Mouse (Mus musculus) Muller cell, postnatal 12 days (primary cell): Measurements from ENCODE around the gene Abcf1.
"Not testable (repeated sequence)": the region's sequence is repeated elsewhere in the genome, so short reads cannot be mapped to it uniquely, and the experiment has no call there.

Experiments
- DNase-seq: peaks from one replicate; pipeline ENCODE4 v3.0.0-alpha.2; 2015; ENCODE audit errors: inconsistent ontology term

Abcf1 gene

DNA sequence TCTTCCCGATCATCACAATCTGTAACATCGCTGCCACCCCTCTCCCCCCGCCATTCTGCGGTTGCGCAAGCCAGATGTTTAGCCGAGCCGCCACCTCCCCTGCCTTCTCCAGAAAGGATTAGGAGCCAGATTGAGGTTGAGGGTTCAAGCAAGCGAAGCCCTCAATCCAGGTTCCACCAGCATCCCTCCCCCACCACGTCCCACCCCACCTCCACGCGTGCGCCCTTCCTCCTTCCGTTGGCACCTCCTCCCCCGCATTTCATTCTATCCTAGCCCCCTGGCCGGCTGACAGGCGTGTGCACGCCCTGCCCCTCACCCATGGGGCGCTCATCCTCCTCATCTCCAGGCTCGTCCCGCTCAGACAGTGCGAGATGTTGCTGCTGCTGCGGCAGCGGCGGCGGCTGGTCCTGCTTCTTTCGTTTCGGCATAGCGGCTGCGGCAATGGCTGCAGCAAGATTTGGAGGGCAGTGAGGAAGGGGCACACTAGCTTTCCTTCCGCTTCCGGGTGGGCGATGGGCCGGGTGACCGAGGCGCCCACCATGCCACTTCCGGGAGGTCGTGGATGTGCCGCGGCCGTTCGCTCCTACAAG, 9.3 kb upstream of the Abcf1 start:
- DNase-seq, result no peak

DNA sequence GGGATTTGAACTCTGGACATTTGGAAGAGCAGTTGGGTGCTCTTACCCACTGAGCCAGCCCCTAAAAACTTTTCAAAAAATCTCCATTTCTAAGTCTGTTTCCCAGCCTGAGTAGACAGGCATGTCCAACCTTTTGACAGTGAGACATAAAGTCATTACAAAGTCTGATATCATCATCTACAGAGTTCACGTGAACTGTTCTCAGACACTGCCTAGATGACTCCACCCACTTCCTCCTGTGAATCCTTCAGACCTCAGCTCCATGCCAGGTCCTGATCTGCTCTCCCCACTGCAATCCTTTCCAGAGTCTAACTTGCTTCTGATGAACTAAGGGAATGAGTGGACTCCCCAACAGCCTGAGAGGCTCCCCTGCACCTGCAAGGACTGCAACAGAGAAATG, 2.6 kb upstream of the Abcf1 start:
- DNase-seq, result no peak

- DNase-seq, result no peak
Observed at GRCm38 (mm10) chr17:35967621-35968020, 1.9 kb downstream of the Abcf1 start.

DNA sequence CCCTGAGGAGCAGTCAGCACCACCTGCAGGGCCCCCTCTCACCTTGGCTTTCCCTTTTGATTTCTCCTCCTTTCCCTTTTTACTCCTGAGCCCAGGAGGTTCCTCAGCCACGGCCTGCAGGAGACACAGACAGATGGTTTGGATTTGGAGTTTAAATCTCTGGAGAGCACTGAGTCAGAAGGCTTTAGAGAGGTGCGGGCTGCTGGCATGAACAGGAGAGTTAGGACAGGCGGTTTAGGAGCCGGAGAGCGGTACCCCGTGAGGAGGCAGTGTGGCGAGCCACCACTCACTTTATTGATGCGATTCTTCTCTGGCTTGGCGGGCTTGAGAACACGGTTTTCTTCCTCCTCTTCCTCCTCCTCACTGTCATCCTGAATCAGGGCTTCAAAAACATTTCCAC, 6.3 kb downstream of the Abcf1 start:
- DNase-seq, result no peak

DNA sequence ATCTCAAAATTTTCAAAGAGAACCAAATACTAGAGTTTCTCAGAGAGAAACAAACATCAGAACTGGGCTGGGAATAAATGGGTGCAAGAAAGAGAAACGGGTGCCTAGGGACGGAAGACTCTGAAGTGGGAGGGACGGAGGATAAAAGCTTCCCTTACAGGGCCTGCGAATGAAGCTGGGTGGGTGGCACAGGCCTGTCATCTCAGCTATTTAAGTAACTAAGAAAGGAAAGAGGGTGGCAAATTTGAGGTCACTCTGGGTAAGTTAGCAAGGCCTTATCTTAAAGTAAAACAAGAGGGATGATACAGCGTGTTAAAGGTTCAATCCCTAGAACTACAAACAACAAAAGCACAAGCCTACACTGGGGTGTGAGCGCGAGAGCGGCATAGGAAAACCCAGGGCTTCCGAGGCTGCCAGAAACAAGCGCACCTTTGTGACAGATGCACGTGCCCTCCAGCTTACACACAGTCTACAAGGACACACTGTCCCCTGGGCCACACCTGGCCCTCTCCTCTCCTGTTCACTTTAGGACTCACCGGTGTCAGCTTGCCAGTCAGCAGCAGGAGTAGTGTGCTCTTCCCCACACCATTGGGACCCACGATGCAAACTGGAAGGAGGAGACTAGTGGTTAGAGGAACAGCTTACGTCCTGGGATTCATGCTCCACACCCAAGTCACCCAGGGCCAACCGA, 10.9 kb downstream of the Abcf1 start:
- DNase-seq, result no peak

DNA sequence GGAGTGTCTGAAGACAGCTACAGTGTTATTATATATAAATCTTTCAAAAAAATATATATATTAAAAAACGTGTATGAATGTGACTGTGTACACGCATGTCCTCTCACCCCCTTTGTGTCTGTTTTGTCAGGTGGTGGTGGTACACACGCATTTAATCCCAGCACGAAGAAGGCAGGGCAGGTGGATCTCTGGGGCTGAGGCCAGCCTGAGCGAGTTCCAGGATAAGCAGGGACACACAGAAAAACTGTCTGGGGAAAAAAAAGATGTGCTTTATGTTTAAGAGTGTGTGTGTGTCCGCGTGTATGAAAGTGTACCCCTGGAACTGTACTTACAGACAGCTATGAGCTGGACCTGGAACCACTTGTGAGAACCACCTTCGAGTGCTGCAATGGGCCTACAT, 14.9 kb downstream of the Abcf1 start:
- DNase-seq, result no peak

GRCm38 (mm10) chr17:35952559-35952958, 17.0 kb downstream of the Abcf1 start:
- not testable (repeated sequence) for DNase-seq

- not testable (repeated sequence) for DNase-seq
Observed at GRCm38 (mm10) chr17:35950946-35951345, 18.6 kb downstream of the Abcf1 start.

GRCm38 (mm10) chr17:35939941-35940340, 29.6 kb downstream of the Abcf1 start:
- DNase-seq, result no peak

DNA sequence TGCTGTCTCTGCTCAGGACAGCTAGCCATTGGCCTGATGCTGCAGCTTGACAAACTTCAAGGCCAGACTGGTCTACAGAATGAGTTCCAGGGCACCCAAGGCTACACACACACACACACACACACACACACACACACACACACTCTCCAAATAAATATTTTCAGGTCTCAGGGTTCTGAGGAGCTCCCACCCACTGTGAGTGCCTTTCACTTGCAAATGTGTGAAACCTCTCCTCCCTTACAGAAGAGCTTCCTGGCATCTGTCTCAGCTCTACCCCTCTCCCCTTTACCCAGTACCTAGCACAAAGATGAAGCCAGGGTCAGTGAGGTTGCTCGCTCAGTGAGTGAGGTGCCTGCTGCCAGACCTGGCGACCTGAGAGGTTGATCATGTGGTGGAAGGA, 30.5 kb downstream of the Abcf1 start:
- no peak for DNase-seq

DNA sequence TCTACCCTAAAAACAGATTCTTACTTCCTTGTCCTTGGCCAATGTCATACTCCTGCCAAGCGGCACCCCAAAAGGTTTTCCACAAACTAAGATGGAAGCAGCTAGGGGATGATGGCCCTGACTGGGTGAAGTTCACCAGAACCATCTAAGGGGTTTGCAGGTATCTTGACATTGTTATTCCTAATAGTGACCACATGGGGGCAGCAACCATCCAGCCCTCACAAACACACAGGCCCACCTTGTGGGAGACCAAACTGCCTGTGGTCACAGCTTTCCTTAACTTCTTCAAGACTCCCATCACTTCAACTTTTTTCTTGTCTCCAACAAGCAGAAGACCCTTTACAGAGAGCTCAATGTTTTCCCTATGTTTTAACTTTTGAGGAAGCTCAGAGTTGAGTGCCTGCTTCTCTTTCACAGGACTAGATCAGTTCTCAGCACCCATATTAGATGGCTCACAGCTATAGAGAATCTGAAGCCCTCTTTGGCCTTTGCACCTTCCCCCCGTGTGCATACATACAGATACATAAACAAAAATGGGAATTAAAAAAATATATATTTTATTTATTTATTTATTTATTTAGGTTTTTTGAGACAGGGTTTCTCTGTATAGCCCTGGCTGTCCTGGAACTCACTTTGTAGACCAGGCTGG, 31.7 kb downstream of the Abcf1 start:
- DNase-seq, result peak; percentile 41

DNA sequence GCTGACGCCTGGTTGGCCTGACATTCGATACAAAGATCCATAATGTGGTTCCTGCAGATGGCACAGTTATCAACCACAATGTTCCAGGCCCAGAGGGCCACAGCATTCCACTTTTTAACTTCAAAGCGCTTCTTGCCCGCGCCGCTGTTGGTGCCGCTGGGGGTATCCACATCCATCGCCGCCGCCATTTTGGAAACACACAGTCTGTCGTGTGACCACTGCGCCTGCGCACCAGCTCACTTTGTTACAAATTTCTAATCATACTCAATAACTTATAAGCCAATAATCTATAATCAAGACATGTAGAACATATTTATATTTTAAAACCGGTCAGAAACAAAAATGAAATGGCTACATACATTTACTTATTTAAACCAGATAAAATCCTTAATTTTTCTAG, 33.8 kb downstream of the Abcf1 start:
- DNase-seq, result not testable (repeated sequence)

DNA sequence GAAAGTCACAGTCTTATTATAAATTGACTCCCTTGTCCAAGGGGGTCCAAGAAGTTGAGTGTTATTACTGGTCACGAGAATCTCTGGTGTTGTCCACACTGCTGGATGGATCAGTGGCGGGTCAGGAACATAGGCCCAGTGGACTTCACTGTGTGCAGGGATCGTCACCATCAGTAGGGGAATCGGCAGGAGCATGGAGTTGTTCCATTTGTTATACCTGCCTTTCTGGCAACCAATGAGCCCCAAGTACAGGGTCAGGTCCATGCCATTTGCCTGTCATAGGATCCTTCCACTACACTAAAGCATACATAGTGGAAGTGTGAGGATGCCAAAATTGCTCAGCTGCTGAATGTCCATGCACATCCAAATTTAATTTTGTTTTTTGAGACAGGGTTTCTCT, 37.0 kb downstream of the Abcf1 start:
- DNase-seq, result no peak

DNA sequence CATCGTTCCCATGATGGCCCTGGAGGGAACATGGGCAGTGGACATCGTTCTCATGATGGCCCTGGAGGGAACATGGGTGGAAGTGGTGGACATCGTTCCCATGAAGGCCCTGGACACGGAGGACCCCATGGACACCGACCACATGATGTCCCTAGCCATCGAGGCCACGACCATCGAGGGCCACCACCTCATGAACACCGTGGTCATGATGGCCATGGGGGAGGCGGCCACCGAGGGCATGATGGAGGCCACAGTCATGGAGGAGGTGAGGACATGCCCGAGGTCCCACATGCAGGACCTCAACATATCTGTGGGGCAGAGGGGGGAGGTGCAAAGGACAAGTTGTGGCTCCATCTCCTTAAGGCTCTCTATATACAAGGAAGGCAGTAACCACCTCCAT, 38.9 kb downstream of the Abcf1 start:
- DNase-seq, result no peak

DNA sequence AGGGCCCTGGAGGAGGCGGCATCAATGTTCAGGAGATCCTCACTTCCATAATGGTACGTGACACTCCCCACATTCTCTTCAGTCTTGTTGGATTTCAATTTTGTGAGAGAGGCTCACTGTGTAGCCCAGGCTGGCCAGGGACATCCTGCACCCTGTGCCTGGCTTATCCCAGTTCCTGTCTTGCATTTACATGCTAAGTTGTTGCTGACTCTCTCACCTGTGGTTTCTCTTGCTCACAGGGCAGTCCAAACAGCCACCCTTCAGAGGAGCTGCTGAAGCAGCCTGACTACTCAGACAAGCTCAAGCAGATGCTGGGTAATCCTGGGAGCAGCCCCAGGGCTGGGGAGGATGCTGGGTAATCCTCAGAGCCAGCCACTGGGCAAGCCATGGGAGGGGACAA, 40.0 kb downstream of the Abcf1 start:
- DNase-seq, result no peak

GRCm38 (mm10) chr17:35927471-35927870, 42.1 kb downstream of the Abcf1 start:
- no peak for DNase-seq

- DNase-seq, result no peak
Observed at GRCm38 (mm10) chr17:35923281-35923680, 46.3 kb downstream of the Abcf1 start.

DNA sequence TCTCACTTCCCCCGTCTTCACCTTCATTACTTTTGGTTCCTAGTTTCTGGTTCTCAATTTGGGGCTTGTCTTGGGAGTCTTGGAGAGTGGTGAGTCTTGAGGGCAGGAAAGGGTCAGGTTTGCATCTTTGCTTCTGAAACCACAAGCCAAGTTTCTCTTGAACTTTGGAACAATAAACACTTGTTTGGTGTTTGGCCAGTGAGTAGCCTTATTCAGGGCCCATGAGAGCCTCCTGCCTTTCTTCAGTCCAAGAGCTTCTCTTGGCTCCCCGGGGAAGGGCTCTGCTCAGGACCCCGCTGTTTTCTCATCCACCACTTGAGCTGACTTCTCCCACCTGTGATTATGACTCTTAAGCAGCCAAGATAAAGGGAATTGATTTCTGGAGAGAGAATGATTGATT, 47.0 kb downstream of the Abcf1 start:
- DNase-seq, result no peak

GRCm38 (mm10) chr17:35921710-35922109, 47.9 kb downstream of the Abcf1 start:
- no peak for DNase-seq

DNA sequence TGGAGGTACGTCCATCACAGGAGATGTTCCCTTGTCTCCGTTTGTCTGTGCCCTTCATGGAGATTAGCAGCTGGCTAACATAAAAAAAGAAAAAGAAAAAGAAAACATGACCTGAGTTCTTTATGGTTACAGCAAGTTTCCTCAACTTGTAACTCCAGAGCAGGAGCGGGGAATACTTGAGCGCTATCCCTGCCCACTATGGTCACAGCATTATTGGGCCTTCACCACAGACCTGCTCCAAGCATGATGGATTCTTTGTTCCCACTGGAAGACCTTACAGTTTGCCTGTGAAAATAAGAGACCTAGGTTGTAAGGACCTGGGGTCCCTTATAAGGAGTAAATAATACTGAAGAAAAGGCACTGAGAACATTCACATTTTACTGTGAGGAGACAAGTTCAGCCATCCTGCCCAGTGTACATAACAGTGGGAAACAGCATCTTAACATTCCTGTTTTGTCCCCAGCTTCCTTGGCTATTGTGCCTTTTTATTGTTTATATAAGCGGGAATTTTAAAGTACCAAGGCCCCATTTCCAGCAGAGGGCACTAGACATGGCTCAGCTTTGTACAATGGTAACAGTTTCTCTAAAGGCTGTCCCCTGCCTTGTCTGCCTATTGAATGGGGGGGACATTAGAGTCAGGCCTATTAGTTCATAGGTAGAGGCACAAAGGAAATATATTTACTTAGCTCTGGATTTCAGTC, 48.5 kb downstream of the Abcf1 start:
- DNase-seq, result peak; percentile 48

- DNase-seq, result no peak
Observed at GRCm38 (mm10) chr17:35920384-35920783, 49.2 kb downstream of the Abcf1 start.

GRCm38 (mm10) chr17:35919864-35920301, 49.7 kb downstream of the Abcf1 start:
- no peak for DNase-seq
